Mouse (Mus musculus) lung, postnatal 0 days (tissue): ENCODE results near the gene Cdkn1a.

ENCODE experiments used
- CTCF ChIP-seq: IDR thresholded peaks from 2 replicates; pipeline ENCODE4 v1.5.1; 2016; ENCODE audit warnings: antibody characterized with exemption, mild to moderate bottlenecking
- EP300 ChIP-seq: IDR thresholded peaks from 2 replicates; pipeline ENCODE4 v1.6.1; 2016; ENCODE audit warnings: antibody characterized with exemption, mild to moderate bottlenecking, control low read depth

DNA sequence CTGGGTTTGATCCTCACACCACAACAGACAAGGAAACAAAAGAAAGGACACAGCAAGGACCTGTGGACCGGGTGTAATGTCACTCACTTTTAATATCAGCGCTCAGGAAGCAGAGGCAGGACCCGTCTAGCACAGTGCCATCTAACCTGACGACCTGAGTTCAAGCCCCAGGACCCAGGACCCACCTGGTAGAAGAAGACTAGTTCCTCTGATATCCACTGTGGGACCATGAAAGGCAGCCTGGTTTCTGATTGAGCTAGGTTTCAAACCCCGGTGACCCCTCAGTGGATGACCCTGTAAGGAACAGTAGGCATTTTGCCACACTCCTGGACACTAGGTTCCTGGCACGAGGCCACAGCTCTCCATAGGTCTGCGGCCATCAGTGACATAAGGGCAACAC, 6.1 kb upstream of the Cdkn1a start:
- TF ChIP-seq EP300 (no peak), CTCF (no peak)
